In the genomic region with DNA sequence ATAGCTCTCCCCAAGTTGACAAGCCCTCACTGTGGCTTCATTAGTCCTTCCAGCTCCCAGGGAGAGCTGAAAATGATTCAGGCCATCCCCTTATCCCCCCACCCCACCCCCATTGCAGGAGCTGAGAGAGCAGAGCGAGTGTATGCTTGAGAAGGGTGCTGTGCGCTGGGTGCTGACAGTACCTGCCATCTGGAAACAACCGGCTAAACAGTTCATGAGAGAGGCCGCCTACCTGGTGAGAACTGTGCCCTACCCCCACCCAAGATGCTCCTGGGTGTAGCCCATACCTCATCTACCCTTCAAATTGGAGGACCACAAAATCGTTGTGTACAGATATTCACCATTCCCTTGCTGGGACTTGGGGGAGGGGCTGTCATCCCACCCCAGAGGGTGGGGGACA, we compare ENCODE assay signal across 28 mouse cellular contexts. TPM values are rescaled to one million over a fixed set of nuclear protein-coding genes. Genes with fewer than 3 reads are reported as not detected.
DNase-seq lines count a peak whose midpoint lies in the region; ATAC-seq and TF ChIP-seq lines count a peak whose summit lies in the region.
"Had no signal": no experiment of that assay in that cellular context is flagged by ENCODE, and none has a peak within 500 bp of the region (broad histone marks: within the 10 kb centered on the region; RNA-seq: fewer than 3 reads in every experiment).

No protein-coding gene starts in this region.

- intact Hi-C loops in heart, postnatal 25 days (cut with DNase I), result no loop called here

- H3K4me1 ChIP-seq in kidney, postnatal 0 days (replicated peaks; ENCODE audit: insufficient read depth, low read length), result peaks cover 7% of the 10 kb centered on the region; the same call in 1 of the 2 replicates

- H3K9ac ChIP-seq in kidney, postnatal 0 days (ENCODE audit: low read depth, low read length), result no peak overlapping the region
- H3K9ac ChIP-seq: embryonic facial prominence, embryonic 15.5 days; hindbrain, embryonic 12.5 days; limb, embryonic 13.5 days; lung, embryonic 14.5 days; midbrain, embryonic 12.5 days; neural tube, embryonic 12.5 days; stomach, embryonic 15.5 days had no signal

- no peak overlapping the region for H3K4me3 ChIP-seq in kidney, postnatal 0 days (replicated peaks; ENCODE audit: low read depth, low read length)
- H3K4me3 ChIP-seq: embryonic facial prominence, embryonic 15.5 days; hindbrain, embryonic 12.5 days; limb, embryonic 13.5 days; midbrain, embryonic 12.5 days; neural tube, embryonic 12.5 days; stomach, embryonic 15.5 days had no signal

- 94% methylated on average over 5 of the region's 5 CpGs for WGBS in kidney, postnatal 0 days

- peak; percentile 89 for DNase-seq in heart, adult 11 months
- DNase-seq in heart, postnatal 25 days (ENCODE audit: low spot score), result no peak
- no peak for DNase-seq in kidney, postnatal 0 days (ENCODE audit: low spot score)
- no peak for DNase-seq in kidney, adult 11 months
- peak; percentile 12 to 13 for DNase-seq in right cerebral cortex, postnatal 10 days (ENCODE audit: low spot score in 2 of 2)
- DNase-seq in right cerebral cortex, postnatal 36 days (ENCODE audit: low spot score in 2 of 2), result no peak
- DNase-seq in heart, postnatal 4 days, result peak; percentile 3
- no peak for DNase-seq in frontal cortex, adult 2 months (ENCODE audit: extremely low spot score in 1 of 2, low spot score in 1 of 2)
- DNase-seq: adrenal gland, postnatal 36 days; cerebellum, adult 18-20 months; cerebellum, postnatal 36 days; kidney, adult 9 months; lung, embryonic 14.5 days had no signal

- no peak overlapping the region for H3K4me2 ChIP-seq in kidney, postnatal 0 days (ENCODE audit: low read length)
- H3K4me2 ChIP-seq: embryonic facial prominence, embryonic 15.5 days; hindbrain, embryonic 12.5 days; limb, embryonic 13.5 days; lung, embryonic 14.5 days; midbrain, embryonic 12.5 days; neural tube, embryonic 12.5 days; stomach, embryonic 15.5 days had no signal

- H3K27me3 ChIP-seq in kidney, postnatal 0 days (ENCODE audit: insufficient read depth, low read length), result no peaks in the 10 kb centered on the region
- H3K27me3 ChIP-seq: CH12.LX; embryonic facial prominence, embryonic 15.5 days; hindbrain, embryonic 12.5 days; limb, embryonic 13.5 days; midbrain, embryonic 12.5 days; neural tube, embryonic 12.5 days; stomach, embryonic 15.5 days had no signal

- no peaks in the 10 kb centered on the region for H3K9me3 ChIP-seq in kidney, postnatal 0 days (replicated peaks; ENCODE audit: low read length)
- H3K9me3 ChIP-seq: embryonic facial prominence, embryonic 15.5 days; hindbrain, embryonic 12.5 days; limb, embryonic 13.5 days; midbrain, embryonic 12.5 days; neural tube, embryonic 12.5 days; stomach, embryonic 15.5 days had no signal

- peak overlapping the region; percentile 51; the same call in 1 of the 2 replicates for H3K27ac ChIP-seq in kidney, postnatal 0 days
- H3K27ac ChIP-seq: embryonic facial prominence, embryonic 15.5 days; hindbrain, embryonic 12.5 days; limb, embryonic 13.5 days; midbrain, embryonic 12.5 days; neural tube, embryonic 12.5 days had no signal

- H3K36me3 ChIP-seq in kidney, postnatal 0 days (ENCODE audit: insufficient read depth, low read length), result peaks cover 21% of the 10 kb centered on the region; the same call in 1 of the 2 replicates

- no peak for ATAC-seq in kidney, postnatal 0 days (replicated peaks; ENCODE audit: low FRiP score, low read depth)
- ATAC-seq: forebrain, embryonic 16.5 days; inflammation-experienced regulatory T-cells, adult 6 months had no signal

- TF ChIP-seq CTCF in kidney, postnatal 0 days (IDR thresholded peaks at IDR 0.05; ENCODE audit: low read depth), result no peak

RNA-seq across cellular contexts. Expression of a gene that starts 6.0 kb away (rescaled TPM):
- not detected for total RNA-seq in heart, postnatal 25 days (2021)
- polyA plus RNA-seq in kidney, postnatal 0 days (2015; fragmentation: Nextera tagmentation; extraction: Ambion mirVana), result not detected in 2 replicates
- total RNA-seq in heart, postnatal 4 days (2021), result not detected
- polyA plus RNA-seq in frontal cortex, adult 2 months (2012; rRNA removed), result not detected in 2 replicates
- total RNA-seq: adrenal gland, postnatal 36 days; CH12.LX; heart, adult 18-20 months; layer of hippocampus, postnatal 14 days; left cerebral cortex, postnatal 14 days; MEL had no signal
- polyA plus RNA-seq: embryonic facial prominence, embryonic 15.5 days; forebrain, embryonic 16.5 days; hindbrain, embryonic 12.5 days; inflammation-experienced regulatory T-cells, adult 6 months; limb, embryonic 13.5 days; lung, embryonic 14.5 days; midbrain, embryonic 12.5 days; neural tube, embryonic 12.5 days; small intestine, adult 2 months; stomach, embryonic 15.5 days; thymus, postnatal 0 days had no signal

RNA-seq across cellular contexts. Expression of a gene that starts 12.2 kb away (rescaled TPM):
- 10 to 100 TPM; 32.5 to 43.1 TPM for total RNA-seq in heart, postnatal 25 days (2021)
- 9.4 and 9.8 TPM in 2 replicates for polyA plus RNA-seq in kidney, postnatal 0 days (2015; fragmentation: Nextera tagmentation; extraction: Ambion mirVana)
- total RNA-seq in heart, postnatal 4 days (2021), result 10 to 100 TPM; 40.3 to 40.6 TPM
- polyA plus RNA-seq in frontal cortex, adult 2 months (2012; rRNA removed), result 9.7 and 10.5 TPM in 2 replicates

RNA-seq across cellular contexts. Expression of a gene that starts 20.6 kb away (rescaled TPM):
- total RNA-seq in heart, postnatal 25 days (2021), result 10 to 100 TPM; 11.5 to 12.2 TPM
- 84.8 and 91.5 TPM in 2 replicates for polyA plus RNA-seq in kidney, postnatal 0 days (2015; fragmentation: Nextera tagmentation; extraction: Ambion mirVana)
- total RNA-seq in heart, postnatal 4 days (2021), result 10 to 100 TPM; 23.4 to 26.0 TPM
- polyA plus RNA-seq in frontal cortex, adult 2 months (2012; rRNA removed), result 104 and 114 TPM in 2 replicates

RNA-seq across cellular contexts. Expression of a gene that starts 40.6 kb away (rescaled TPM):
- total RNA-seq in heart, postnatal 25 days (2021), result 10 to 100 TPM; 76.6 to 80.9 TPM
- polyA plus RNA-seq in kidney, postnatal 0 days (2015; fragmentation: Nextera tagmentation; extraction: Ambion mirVana), result 13.1 and 15.3 TPM in 2 replicates
- 10 to 100 TPM; 76.5 to 78.4 TPM for total RNA-seq in heart, postnatal 4 days (2021)
- 73.7 and 79.6 TPM in 2 replicates for polyA plus RNA-seq in frontal cortex, adult 2 months (2012; rRNA removed)

RNA-seq across cellular contexts. Expression of a gene that starts 47.5 kb away (rescaled TPM):
- total RNA-seq in heart, postnatal 25 days (2021), result 1 to 10 TPM; 6.1 to 8.1 TPM
- 36.1 and 39.0 TPM in 2 replicates for polyA plus RNA-seq in kidney, postnatal 0 days (2015; fragmentation: Nextera tagmentation; extraction: Ambion mirVana)
- total RNA-seq in heart, postnatal 4 days (2021), result 10 to 100 TPM; 23.5 to 34.1 TPM
- 22.8 and 27.6 TPM in 2 replicates for polyA plus RNA-seq in frontal cortex, adult 2 months (2012; rRNA removed)

Comparison
In these comparisons a context has a peak if more than half of its experiments do, and no peak if none do; other contexts are left out.
1. DNase-seq: peak in heart, adult 11 months (single experiment), right cerebral cortex, postnatal 10 days (2 of 2) and heart, postnatal 4 days (single experiment); none in heart, postnatal 25 days (single experiment), kidney, postnatal 0 days (single experiment), kidney, adult 11 months (single experiment), right cerebral cortex, postnatal 36 days (0 of 2) and frontal cortex, adult 2 months (0 of 2).